Mouse (Mus musculus): ENCODE data around the gene Ddit4.
"Not testable (repeated sequence)": the region's sequence is repeated elsewhere in the genome, so short reads cannot be mapped to it uniquely, and the experiment has no call there.

Gene Ddit4

DNA sequence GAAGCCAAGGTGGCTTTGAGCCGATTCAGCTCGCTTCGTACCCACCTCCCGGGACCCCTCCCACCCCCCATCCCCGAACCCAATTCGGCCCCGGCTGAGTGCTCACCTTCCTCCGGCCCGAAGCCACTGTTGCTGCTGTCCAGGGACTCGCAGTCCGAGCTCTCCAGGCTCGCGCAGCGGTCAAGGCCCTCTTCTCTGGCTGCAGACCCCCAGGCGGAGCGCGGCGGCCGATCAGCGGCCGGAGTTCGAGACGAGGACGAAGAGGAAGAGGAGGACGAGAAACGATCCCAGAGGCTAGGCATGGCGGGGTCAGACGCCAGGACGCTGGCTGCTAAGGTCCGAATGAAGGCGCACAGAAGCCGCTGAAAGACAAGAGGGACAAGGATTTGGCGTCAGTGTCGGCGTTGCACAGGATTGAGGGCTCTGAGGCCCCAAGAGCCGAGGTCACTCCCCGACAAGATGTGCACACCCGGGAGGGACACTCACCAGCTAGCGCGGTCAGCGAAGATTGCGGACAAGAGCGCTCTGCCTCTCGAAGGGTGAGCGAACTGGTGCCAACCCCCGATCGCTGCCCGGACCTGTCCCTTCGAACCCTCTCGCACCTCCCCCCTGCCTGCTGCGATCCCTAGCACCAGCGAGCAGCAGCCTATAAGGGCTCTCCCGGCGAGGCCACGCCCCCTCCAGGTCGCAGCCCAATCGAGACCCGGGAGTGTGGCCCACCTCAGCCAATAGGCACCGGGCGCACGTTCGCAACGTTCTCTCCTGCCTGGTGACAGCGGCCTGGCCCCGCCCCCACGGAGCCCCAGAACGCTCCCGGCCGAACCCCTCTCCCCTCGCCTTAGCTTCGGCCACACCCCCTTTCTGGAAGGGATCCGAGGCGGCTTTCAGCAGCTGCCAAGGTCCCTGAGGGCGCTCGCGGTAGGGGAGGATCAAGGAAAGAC is at the start of gene Ddit4:
Ddit4 (minus strand) TSS at position 624 of the 941 bp plus-strand sequence.
- peak; percentile 100 for DNase-seq

DNA sequence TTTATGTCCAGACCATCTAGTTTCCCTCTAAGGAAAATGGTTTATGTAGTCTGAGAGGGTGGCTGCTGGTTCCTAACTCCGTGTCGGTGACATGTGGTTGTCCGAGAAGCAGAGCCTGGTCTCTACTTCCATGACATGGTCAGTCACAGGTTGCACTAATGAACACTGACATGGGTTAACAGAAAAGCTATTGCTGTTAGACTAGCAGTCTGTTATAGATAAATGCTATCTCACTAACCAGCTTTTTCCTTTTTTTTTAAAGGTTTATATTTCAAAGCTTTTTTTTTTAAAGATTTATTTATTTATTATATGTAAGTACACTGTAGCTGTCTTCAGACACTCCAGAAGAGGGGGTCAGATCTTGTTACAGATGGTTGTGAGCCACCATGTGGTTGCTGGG is 47.4 kb upstream of the Ddit4 start:
- DNase-seq, result no peak

DNA sequence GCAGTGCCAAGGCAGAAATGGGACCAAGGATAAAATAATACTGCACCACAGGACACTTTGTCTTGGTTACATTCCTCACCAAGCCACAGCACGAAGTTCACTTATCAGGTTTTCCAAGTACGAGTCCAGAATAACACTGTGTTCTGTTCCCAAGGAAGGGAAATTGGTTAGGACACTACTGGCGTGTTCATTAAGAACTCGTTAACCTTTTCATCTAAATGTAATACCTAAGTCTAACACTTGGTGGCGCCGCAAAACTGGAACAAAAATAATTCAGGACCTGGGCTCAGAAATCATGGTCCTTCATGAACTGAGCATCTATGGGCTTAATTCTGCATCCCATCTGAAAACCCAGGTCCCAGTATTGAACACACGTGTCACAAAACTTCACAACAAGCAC is 46.0 kb upstream of the Ddit4 start:
- DNase-seq, result peak; percentile 94

DNA sequence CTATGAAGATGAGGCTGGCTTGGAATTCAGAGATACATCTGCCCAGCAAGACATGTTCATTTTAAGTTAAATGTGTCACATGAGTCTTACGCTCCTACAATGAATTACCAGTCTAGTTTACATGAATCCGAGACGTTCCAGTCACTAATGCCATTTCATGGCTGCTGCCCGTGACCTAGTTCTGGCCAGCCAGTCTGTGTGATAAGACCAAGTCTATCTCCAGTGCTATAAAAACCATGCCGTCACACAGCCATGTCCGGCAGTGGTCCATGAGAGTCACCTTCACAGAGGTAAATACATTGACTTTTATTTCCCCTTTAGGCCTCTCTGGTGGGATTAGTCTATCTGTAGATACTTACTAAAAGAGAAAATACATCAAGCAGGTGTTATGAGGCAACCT is 44.3 kb upstream of the Ddit4 start:
- peak; percentile 95 for DNase-seq

DNA sequence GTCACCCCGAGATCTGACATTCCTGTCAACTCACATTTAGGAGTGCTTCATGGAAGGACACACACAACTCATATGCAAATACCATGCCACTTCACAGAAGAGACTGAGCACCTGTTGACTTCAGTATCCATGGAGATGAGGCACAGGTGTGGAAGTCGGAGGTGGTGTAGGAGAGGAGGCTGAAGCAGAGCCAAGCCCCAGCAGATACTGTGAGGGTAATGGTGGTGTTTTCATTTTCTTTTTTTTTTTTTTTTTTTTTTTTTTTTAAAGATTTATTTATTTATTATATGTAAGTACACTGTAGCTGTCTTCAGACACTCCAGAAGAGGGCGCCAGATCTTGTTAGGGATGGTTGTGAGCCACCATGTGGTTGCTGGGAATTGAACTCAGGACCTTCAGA is 42.2 kb upstream of the Ddit4 start:
- DNase-seq, result not testable (repeated sequence)

DNA sequence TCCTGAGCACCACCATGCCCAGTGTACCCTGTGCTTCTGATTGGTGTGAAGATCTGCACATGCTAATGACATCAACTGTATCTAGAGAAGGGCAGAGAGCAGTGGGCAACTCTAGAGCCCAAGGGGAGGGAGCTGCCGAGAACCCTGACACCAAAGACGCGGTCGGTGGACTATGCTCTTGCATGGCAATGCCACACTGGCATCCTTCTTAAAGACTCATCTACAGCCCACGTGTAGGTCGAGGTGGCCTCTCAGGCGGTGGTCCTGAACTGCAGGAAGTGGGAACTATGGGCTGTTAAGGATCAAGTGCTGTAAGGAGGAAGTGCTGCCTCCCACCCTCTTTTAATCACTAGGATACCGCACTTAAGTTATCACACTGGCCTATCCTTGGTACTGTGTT is 40.4 kb upstream of the Ddit4 start:
- DNase-seq, result peak; percentile 88

DNA sequence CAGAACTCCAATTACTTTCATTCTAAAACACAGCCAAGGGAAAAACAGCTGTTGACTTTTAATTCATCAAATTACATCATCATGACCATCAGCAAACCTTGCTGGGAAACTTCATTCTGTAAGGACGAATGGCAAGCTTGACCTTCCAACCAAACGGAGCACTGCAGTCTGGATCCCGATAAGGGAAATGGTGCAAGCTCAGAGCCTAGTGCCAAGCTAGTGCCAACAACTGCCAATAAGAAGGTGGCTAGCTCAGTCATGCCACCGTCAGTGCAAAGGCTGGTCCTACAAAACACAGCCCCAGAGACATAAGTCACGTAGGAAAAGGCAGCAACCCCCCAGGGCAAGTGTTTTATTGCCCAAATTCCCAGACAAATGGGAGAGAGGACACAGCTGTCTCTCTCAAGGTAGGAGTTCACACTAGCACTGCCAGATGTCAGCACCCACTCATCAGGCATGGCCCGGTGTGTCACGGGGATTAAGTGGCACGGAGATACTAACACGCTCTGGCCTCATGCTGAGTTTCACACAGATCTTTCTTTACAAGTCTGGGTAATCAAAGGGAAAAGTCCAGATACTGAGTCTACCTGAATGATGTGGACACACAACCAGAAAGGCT is 39.7 kb upstream of the Ddit4 start:
- DNase-seq, result peak; percentile 96

DNA sequence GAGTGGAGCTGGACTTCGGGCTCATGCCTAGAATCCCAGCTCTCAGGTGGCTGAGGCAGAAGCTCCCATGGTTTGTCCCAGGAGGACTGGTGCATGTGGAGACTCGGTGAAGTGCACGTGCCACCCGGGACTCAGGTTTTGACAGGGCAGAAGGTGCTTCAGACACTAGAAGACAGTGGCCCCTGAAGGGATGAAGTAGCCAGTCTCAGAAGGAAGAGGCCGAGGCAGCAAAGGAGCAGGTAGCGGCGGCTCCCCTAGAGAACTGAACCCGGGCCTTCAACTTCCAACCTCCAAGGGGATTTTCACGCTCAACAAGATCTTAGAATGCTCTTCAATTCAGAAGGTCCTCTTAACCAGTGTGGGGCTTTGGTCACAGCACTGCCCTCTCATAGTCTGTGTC is 38.8 kb upstream of the Ddit4 start:
- DNase-seq, result peak; percentile 90

DNA sequence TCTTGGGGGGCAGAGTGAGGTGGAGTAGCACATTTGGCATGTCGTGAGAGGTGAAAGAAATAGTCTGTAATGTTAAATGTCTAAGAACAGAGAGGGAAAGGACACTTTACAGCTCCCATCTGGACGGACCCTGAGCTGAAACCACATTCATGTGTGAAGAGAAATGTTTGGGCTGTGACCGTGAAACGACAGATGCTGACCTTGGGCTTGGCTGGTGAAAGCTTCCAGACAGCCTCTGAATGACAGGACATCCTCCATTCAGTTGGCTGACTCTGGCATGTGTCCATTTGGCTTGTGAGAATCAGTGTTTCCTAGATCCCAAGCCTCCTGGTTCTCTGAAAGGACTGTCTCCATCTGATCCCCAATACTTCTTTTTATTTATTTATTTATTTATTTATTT is 36.4 kb upstream of the Ddit4 start:
- peak; percentile 97 for DNase-seq

DNA sequence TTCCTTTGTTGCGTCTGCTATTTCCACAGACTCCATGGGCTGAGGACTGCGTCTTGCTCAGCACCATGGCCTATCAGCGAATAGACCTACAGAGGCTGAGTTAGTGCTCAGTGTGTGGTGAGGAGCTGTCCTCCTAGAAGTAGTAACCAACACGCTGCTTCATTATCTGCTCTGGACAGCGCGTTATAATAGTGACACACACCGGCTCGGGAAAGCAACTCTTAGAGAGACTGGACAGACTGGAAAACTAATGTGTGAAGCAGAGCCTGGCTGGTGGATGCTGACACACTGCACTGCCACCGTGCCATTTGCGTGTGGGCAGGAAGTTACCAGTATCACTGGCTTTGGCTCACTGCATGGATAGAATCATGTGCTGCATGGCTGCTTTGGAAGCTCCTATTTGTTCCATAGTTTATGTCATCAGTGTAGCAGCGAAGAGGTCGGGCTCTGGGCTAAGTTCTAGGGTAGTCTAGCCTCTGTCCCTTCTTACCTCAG is 30.8 kb upstream of the Ddit4 start:
- peak; percentile 95 for DNase-seq

DNA sequence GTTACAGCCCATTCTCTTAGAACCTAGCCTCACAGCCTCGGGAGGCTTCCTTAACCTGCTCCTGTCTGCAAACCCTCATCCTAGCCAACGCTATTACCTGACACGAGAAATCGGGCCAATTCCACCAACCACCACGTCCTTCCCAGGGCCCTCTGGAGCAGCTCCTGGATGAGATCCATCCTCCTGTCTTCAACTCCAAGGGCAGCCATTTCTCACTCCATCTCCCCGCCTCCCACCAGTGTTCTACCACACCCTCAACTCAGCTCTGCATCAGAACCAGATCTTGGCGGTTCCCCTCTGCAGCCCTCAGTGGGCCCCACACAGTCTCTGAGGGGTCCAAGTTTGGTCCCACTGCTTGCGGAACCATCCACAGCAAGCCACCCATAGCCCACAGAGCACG is 30.2 kb upstream of the Ddit4 start:
- peak; percentile 97 for DNase-seq

DNA sequence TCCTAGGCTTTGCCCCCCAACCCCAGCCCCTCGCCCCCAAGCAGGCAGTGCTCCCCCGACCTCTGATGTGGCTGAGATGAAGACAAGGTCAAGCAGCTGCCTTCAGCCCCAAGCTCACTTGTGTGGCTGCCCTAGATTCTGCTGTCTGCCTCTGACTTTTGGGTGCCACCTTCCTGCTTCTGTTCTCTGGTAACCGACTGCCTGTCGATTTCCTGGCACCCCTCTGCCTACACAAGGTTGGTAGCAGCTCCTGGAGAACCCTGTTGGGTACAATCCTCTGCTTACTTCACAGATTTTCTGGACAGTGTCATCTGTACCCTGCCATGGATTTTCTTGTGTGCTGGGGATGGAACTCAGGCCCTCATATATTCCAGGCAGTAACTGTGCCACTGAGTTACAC is 29.7 kb upstream of the Ddit4 start:
- DNase-seq, result peak; percentile 93

DNA sequence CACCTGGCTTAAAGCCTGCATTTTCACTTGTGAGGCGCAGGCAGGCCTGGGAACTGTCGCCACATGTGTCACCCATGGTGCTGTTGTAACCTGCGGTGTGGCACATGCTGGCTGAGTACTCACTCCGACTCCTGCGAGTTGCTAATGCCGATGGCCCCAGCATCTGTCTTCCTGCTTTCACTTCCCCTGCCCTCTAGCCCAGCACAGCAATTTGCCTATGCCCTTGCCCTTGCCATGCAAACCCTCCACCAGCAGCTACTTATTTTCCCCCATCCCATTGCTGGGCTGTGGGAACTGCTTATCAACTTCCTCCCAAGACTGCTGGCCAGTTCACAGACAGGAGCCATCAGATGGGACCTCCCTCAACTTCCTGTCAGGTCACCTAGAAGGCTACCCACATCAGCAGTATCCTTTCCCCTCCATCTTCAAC is 29.2 kb upstream of the Ddit4 start:
- DNase-seq, result peak; percentile 99

DNA sequence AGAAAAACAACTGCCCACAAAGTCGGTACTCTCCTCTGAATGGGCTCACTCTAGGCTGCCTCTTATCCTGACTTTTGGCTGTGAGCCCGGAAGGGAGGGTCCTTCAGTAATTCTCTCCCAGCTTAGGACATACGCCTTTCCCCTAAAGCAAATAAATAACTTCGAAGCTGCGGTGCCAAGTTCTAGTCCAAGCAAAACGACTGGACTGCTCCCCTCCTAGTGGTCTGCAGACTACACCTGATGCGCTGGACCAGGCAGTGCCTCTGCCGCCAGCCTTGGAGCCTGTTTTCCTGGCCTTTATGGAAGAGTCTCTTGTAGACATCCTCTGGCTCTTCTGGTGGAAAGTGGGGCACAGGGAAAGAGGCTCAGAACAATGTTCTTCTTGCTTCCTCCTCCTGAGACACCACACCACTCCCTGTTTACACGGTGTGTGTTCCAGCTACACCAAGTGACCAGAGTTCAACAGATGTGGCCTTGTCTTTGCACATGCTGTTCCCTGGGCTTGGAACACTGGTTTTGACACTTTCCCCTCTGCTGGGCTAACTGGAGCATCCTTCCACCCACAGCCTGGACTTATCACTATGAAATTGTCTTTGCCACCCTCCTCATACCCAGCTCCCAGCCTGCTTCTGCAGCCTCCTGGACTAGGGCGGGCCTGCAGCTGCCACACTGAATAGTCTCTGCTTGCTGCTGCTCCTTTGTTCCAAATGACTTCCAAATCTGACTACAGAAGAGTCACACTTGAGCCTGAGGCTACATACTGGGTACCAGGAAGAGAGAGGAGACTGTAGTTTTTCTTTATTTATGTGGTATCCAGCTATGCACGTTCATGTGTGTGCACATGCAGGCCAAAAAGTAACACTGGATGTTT is 27.5 kb upstream of the Ddit4 start:
- peak; percentile 99 for DNase-seq

DNA sequence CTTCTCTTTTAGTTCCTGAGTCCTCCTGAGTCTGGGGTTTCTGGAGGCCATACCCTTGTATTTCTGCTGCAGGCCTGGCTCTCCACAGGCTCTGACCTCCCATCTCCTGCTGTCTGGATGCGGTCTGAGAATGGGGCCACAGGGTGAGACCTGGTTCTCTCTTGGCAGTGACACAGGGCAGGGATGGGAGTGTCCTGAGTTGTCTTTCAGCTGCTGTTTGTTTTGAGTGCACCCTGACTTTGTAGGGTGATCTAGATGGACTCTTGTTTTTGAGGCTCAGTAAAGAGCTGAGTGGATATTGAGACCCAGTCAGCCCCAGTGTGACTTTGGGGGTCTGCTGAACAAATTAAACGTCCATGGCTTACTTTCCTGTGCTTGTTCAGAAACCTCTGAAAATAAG is 26.8 kb upstream of the Ddit4 start:
- DNase-seq, result peak; percentile 97

DNA sequence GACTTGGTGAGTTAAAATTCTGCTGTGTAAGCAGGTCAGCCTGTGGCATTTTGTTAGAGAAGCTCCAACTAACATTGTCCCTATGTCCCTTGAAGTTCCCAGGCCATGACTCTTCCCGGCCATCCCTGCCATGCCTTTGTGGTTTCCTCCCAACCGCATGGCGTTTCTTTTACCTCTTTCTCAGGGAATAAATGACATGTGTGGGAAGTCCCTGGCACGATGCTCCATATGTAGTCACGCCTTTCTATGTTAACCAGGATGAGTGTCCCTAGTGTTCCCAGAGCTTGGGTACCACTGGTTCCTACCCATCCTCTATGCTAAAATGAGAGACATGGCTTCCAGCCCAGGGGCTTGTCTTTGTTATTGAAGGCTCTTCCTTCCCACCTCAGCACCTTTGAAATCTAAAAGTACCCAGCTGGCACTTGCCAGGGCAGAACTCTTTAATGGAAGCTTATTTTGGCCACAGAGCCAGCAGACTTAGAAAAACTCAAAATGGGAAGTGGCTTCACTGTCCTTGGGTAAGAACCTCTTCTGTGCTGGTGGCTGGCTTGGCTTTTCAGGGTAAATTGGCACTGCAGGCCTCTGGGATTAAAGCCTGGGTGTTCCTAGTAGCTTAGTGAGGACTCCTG is 26.2 kb upstream of the Ddit4 start:
- peak; percentile 94 for DNase-seq

DNA sequence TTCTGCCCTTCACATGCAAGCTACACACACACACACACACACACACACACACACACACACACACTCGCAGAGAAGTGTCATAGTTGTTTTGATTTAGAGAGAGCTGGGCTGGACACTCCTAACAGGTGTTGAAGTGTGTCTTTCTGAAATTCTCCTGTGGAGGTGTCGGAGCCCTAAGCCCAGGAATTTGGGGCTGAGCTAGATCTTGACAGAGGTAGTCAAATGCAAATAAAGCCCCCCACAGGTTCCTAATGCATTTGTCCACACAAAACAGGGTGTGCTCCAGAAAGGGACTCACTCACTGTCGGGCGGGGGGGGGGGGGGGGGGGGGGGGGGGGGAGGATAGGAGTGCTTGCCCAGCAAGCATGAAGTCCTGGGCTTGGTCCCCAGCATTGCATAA is 25.5 kb upstream of the Ddit4 start:
- DNase-seq, result no peak

DNA sequence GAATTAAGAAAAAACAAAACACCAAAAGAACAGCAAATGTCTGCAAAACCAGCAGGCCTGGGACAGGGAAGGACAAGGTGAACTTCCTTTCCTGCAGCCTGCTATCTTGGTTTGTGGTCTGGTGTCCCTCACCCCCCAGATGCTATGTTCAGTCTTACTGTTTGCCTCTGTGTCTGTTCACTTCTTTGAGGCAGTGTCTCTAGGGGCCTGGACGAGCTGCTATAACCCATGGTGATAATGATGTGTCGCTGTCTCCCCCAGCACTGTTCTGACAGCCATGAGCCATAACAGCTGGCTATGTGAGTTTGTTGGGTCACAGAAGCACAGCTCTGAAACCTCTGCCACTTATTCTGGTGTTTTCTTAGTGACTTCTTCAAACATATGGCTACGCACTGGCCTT is 23.2 kb upstream of the Ddit4 start:
- peak; percentile 98 for DNase-seq

DNA sequence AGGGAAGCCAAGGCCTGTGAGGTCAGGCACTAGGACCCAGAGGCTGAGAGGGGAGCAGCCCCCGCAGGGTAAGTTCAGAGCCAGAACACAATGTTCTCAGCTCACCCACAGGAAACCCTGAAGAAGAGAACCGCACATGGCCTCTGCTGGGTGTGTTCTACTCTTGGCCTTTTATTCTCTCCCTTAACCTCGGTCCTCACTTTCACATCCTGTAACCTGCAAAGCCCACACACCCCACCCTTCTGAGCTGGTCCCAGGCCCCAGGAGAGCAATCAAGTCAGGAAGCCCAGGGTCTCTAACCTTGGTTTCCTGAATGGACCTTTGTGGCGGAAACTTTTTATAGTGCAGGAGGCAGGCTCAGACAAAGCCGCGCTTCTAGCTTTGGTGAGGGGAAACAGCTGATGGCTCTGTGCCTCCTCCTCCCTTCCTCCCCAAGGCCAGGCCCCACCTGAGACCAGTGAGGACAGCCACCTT is 22.6 kb upstream of the Ddit4 start:
- peak; percentile 100 for DNase-seq

DNA sequence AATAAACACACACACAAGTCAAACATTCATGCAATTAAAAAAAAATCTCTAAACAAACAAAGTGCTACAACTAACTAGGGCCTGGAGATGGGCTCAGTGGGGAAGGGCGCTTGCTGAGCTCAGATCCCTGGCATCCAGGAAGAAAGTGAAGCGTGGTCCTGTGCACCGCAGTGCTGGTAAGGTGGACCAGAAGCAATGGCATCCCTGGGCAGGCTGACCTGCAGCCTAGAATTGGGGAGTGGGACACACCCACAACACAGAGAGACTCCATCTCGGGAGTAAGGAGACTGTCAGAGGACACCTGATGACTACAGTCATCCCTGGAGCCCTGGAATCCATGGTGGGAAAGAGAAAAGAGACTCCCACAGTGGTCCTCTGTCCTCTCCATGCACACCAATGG is 21.8 kb upstream of the Ddit4 start:
- DNase-seq, result peak; percentile 91

DNA sequence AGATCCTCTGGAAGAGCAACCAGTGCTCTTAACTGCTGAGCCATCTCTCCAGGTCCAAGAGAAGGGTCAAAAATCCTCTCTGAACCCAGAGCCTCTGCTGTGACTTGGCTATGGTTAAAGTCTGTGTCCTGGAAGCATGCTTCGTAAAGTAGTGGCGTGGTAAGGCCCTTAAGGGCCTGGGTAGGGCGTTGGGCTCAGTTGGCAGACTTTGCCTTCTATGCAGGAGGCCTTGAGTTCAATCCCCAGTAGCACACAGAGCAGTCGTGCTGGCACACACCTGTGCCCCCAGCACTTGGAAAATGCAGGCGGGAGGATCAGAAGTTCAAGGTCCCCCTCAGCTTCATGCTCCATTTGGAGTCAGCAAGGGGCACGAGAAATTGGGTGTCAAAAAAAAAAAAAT is 21.4 kb upstream of the Ddit4 start:
- DNase-seq, result no peak

DNA sequence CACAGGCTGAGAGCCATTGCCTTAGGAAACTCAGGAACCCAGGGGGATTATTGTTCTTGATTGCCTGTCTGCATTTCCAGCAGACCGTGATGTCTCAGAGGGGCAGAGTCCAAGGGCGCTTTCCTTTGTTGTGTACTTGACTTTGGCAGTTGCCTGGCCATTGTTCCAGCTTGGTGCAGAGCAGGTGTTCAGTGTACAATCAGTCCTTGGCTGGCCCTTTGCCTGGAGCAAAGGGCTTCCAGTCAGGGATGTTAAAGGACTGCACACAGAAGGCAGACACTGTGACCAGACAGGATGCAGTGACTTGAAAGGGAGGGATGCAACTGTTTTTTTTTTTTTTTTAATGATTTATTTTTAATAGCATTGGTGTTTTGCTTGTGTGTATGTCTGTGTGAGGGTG is 20.9 kb upstream of the Ddit4 start:
- DNase-seq, result peak; percentile 99

DNA sequence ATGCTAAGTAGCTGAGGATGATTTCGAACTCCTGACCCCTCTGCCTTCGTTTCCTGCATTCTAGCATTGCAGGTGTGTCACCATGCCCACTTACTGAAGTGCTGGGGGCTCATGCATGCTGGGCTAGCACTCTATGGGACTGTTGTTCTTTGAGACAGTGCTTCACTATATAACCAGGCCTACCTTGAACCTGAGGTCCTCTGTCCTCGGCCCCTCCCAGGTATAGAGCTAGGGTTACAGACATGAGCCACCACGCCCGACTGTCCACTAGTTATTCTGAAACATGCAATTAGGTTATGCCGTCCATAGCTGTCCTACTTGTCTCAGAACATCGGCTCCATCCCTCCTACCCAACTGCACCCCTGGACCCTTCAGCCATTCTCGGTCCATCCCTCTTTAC is 20.2 kb upstream of the Ddit4 start:
- DNase-seq, result peak; percentile 92
